Mouse (Mus musculus): ENCODE data around the gene Svs5.

Gene Svs5

DNA sequence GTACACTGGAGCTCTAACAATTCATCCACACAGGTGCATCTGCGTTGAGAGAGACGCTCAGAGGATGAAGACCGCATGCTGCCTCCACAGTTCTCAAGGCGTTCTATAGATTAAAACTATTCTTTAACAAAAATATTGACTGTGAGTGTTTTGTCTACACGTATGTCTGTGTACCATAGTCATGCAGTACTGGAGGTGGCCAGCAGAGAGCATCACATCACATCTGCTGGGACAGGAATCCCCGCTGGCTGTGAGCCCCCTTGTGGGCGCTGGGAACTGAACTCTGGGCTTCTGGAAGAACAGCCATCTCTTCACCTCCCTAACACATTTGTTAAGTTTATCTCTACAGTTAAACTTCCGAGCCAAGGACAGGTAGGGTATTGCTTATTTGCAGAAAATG, 49.2 kb downstream of the Svs5 start:
- no peak for DNase-seq

DNA sequence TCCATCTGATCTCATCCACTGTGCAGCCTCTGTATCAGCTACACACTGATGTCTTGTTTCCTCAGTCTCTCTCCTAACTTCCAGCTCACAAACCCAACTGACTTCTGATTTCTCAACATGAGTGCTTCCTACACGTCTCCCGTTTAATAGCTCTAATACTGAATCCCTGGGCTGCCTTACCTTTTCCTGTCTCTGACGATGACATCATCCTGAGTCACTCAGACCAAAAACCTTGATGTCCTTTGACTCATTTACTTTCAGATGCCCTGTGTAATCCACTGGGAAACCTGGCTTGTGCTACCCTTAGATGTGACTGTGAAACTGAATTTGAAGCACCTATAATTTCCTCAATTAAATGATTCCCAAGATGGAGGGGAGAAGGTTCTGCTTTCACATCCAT, 50.4 kb downstream of the Svs5 start:
- DNase-seq: no peak
